Mouse (Mus musculus) heart, embryonic 14.5 days (tissue): ENCODE data around the gene Hs3st4. TPM values are rescaled to one million over a fixed set of nuclear protein-coding genes. Genes with fewer than 3 reads are reported as not detected.

ENCODE experiments used
- ATAC-seq: fragments of 200-750 bp; cut with Nextera tagmentation; 2 replicates; pipeline ENCODE4 v1.8.0; 2017; ENCODE audit warnings: low read depth, moderate TSS enrichment; ENCODE audit not compliant: insufficient number of reproducible peaks, insufficient read depth, low FRiP score
- H3K27ac ChIP-seq, 2 experiments: fragments of 200-500 bp in 1 of 2; fragments of 300-500 bp in 1 of 2; sonication (generic) in 1 of 2; replicated peaks in 1 of 2; 2 replicates each; pipeline ENCODE4 v1.5.1; 2012 to 2014; ENCODE audit warnings: low read depth in 2 of 2, low read length in 2 of 2, control low read depth in 1 of 2, mild to moderate bottlenecking in 1 of 2, mixed read lengths in 1 of 2; ENCODE audit not compliant: control insufficient read depth in 1 of 2, insufficient read depth in 1 of 2
- H3K27me3 ChIP-seq: fragments of 300-500 bp; sonication (generic); 2 replicates; pipeline ENCODE4 v1.6.1; 2014; ENCODE audit warnings: mild to moderate bottlenecking, low read length, control low read depth; ENCODE audit not compliant: control insufficient read depth, insufficient read depth
- H3K36me3 ChIP-seq: fragments of 300-500 bp; sonication (generic); 2 replicates; pipeline ENCODE4 v1.6.1; 2014; ENCODE audit warnings: mild to moderate bottlenecking, control low read depth, low read length, mixed read lengths; ENCODE audit not compliant: control insufficient read depth, insufficient read depth
- H3K4me1 ChIP-seq, 2 experiments: fragments of 200-500 bp in 1 of 2; fragments of 300-500 bp in 1 of 2; sonication (generic) in 1 of 2; 2 replicates each; pipeline ENCODE4 v1.6.1; 2012 to 2014; ENCODE audit warnings: low read length in 2 of 2, control low read depth in 1 of 2, mixed read lengths in 1 of 2; ENCODE audit not compliant: control insufficient read depth in 2 of 2, insufficient read depth in 2 of 2
- H3K4me2 ChIP-seq: fragments of 300-500 bp; sonication (generic); 2 replicates; pipeline ENCODE4 v1.6.1; 2014; ENCODE audit warnings: mild to moderate bottlenecking, low read length
- H3K4me3 ChIP-seq, 2 experiments: fragments of 200-500 bp in 1 of 2; fragments of 300-500 bp in 1 of 2; sonication (generic) in 1 of 2; 2 replicates each; pipeline ENCODE4 v1.5.1; 2012 to 2014; ENCODE audit warnings: low read length in 2 of 2, mild to moderate bottlenecking in 2 of 2, control low read depth in 1 of 2, low read depth in 1 of 2, moderate library complexity in 1 of 2; ENCODE audit not compliant: control insufficient read depth in 1 of 2, insufficient read depth in 1 of 2
- H3K9ac ChIP-seq: fragments of 300-500 bp; sonication (generic); 2 replicates; pipeline ENCODE4 v1.6.1; 2014; ENCODE audit warnings: mild to moderate bottlenecking, low read length
- H3K9me3 ChIP-seq: fragments of 300-500 bp; sonication (generic); 2 replicates; pipeline ENCODE4 v1.6.1; 2016; ENCODE audit warnings: low read length, control low read depth; ENCODE audit not compliant: control insufficient read depth
- WGBS: fragments of 180-500 bp; shearing (Covaris S2); extraction: QIAGEN DNeasy Blood & Tissue Kit; methylation state at CpG from one replicate; pipeline ENCODE4 v1.1.7; 2014; 5-methylcytosine and 5-hydroxymethylcytosine counted together
- polyA plus RNA-seq: library from polyadenylated mRNA; unstranded; fragments of >200 nt; fragmentation: Nextera tagmentation; extraction: Ambion mirVana; gene quantifications from 2 replicates; pipeline ENCODE4 v1.2.1, GENCODE M21; 2014

The Hs3st4 gene
- polyA plus RNA-seq, 1 experiment from 2014 or later, result 1.0 TPM

DNA sequence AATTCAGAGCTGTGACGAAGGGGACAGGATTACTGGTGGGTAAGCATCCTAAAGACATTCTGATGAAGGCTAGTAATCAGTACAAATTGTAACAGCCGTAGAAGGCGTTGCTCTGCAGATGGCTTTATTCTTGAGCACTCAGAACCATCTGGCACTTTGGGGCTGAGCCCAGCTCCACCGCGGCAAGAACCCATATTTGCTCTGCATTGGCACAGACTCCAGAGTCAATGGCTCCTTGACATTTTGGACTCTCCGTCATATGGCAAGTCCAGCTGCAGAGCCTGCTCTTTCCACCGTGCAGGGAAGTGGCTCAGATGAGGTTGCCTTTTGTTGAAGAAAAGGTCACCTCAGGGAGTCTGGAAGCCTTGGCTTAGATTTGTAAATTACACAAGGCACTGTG, 148.6 kb downstream of the Hs3st4 start:
- H3K9ac ChIP-seq, result no peak overlapping the region
- H3K27me3 ChIP-seq, result no peaks in the 10 kb centered on the region
- no peaks in the 10 kb centered on the region for H3K4me1 ChIP-seq
- WGBS, result 79% methylated on average over 7 of the region's 7 CpGs
- H3K4me2 ChIP-seq, result no peak overlapping the region
- no peaks in the 10 kb centered on the region for H3K9me3 ChIP-seq
- H3K36me3 ChIP-seq, result no peaks in the 10 kb centered on the region
- no peak overlapping the region for H3K27ac ChIP-seq
- H3K4me3 ChIP-seq, result no peak overlapping the region
- ATAC-seq, result no peak

DNA sequence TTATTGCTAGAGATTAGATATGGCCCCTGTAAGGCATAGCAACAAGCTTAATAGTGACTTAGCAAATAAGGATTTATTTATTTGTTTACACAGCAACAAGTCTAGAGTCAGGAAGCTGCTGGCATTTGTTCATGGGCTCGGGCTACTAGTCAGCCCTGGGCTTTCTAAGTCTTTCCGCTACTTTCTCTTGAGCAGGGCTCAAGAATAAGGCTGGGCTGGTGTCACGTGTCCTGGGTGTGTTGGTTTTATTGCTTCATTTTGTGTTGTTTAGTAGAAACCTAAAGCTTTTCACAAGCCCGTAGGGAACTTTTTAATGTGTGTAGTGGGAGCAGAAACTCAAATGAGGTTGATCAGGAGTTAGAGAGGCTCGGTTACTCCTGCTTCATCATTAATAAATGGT, 153.5 kb downstream of the Hs3st4 start:
- 73% methylated on average over 5 of the region's 5 CpGs for WGBS
- Histone ChIP-seq H3K4me2 (no peak overlapping the region), H3K9me3 (no peaks in the 10 kb centered on the region), H3K4me3 (no peak overlapping the region), H3K27ac (no peak overlapping the region), H3K36me3 (no peaks in the 10 kb centered on the region), H3K27me3 (no peaks in the 10 kb centered on the region), H3K4me1 (no peaks in the 10 kb centered on the region), H3K9ac (no peak overlapping the region)
- ATAC-seq, result no peak

DNA sequence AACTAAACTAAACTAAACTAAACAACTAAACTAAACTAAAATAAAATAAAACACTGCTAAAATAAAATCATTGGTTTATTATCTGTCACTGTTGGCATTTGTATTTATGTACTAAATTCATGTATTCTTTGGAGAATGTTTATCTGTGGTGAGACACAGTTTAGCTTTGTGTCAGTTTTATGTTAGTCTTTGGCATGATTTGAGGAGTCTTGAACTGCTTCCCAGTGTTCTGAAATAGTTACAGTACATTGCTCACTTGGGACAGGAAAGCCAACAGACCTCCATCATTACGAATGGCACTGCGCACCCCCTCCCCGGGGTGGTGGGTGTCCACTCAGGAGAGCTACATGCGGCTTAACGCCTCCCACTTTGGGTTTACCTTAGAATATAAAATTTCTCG, 158.6 kb downstream of the Hs3st4 start:
- no peaks in the 10 kb centered on the region for H3K4me1 ChIP-seq
- 93% methylated on average over 6 of the region's 6 CpGs for WGBS
- H3K9me3 ChIP-seq, result no peaks in the 10 kb centered on the region

DNA sequence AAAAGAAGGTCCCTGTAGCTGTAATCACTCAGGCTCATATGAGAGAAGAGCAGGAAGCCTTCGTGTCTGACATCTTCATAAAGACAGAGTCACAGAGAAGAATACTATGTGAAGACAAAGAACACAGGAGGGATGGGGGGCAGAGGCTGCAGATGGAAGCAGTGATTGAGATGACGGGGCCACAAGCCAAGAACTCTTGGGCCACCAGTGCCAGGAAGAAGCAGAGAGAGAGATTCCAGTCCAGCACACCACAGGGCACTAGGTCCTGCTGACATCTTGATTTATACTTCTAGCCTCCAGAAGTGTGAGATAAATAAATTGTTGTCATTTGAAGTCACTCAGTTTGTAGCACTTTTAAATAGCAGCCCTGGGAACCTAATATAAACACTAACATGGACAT, 168.2 kb downstream of the Hs3st4 start:
- WGBS, result 70% methylated on average over 2 of the region's 2 CpGs
- Histone ChIP-seq H3K27ac (no peak overlapping the region), H3K4me1 (no peaks in the 10 kb centered on the region), H3K27me3 (no peaks in the 10 kb centered on the region), H3K4me3 (no peak overlapping the region), H3K9me3 (no peaks in the 10 kb centered on the region), H3K36me3 (no peaks in the 10 kb centered on the region), H3K9ac (no peak overlapping the region), H3K4me2 (no peak overlapping the region)
- ATAC-seq, result no peak

More for the DNA sequence above, 158.6 kb downstream of the Hs3st4 start:
- no peak for ATAC-seq
- Histone ChIP-seq H3K27me3 (no peaks in the 10 kb centered on the region), H3K9ac (no peak overlapping the region), H3K4me3 (no peak overlapping the region), H3K4me2 (no peak overlapping the region), H3K27ac (no peak overlapping the region), H3K36me3 (no peaks in the 10 kb centered on the region)

DNA sequence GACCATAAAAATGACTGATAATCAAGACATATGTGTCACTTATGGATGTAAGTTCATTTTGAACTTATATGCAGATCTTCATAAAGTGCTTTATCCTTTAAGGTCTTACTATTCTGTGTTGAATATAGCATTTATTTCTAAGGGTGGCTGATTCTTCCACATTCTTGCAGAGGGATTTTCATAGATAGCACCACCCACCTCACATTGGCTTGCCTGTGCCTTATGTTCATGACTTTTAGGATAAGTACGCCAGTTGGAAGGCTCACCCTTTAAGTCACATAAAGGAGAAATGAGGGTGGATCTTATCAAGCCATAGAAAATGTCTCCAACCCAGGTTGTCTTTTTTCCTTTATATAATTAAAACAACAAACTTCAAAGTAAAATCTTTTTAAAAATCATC, 180.6 kb downstream of the Hs3st4 start:
- no peak overlapping the region for H3K9ac ChIP-seq
- no peaks in the 10 kb centered on the region for H3K27me3 ChIP-seq
- H3K4me1 ChIP-seq, result no peaks in the 10 kb centered on the region
- WGBS, result 89% methylated on average over 1 of the region's 1 CpGs
- no peak overlapping the region for H3K4me3 ChIP-seq
- no peak overlapping the region for H3K27ac ChIP-seq
- ATAC-seq, result no peak
- no peak overlapping the region for H3K4me2 ChIP-seq
- no peaks in the 10 kb centered on the region for H3K36me3 ChIP-seq
- H3K9me3 ChIP-seq, result no peaks in the 10 kb centered on the region

DNA sequence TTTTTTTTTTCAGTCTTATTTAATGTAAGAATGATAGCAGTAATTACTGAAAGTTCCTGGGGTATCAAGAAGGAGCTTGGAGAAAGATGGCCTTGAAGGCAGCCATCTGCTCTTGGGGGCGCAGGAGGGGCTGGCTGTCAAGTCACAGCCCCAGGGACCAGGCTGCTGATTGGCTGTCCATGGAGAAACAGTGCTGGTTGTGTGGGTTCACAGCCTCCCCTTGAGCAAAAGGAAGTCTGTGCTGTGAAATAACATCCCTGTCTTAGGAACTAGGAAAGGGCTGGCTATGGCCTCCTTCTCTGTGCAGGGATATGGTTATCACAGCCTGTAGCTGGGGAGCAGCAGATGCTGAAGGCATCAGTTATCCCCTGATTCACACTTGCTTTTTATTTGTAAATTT, 183.6 kb downstream of the Hs3st4 start:
- no peak overlapping the region for H3K4me3 ChIP-seq
- H3K27ac ChIP-seq, result no peak overlapping the region
- WGBS, result 48% methylated on average over 1 of the region's 1 CpGs
- H3K4me1 ChIP-seq, result no peaks in the 10 kb centered on the region
- no peaks in the 10 kb centered on the region for H3K27me3 ChIP-seq
- H3K9ac ChIP-seq, result no peak overlapping the region
- H3K9me3 ChIP-seq, result no peaks in the 10 kb centered on the region
- no peaks in the 10 kb centered on the region for H3K36me3 ChIP-seq
- ATAC-seq, result no peak
- no peak overlapping the region for H3K4me2 ChIP-seq

DNA sequence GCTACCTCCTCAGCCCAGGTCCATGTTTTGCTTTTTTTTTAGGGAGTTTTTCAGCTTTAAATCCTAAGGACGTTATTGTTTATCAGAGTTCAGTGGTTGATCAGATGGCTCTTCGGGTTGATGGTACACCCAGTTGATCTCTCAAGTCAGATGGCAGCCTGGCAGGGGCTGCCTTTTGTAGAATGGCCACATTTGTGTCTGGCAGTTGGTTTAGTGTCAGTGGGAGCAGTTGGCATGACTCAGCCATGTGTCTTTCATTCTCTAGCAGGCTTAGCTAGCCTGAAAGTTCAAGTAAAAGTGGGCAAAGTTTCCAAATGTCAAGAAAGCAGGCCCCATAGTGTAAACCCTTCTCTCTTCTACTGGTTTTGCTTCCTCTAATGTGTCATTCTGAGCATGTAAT, 186.1 kb downstream of the Hs3st4 start:
- Histone ChIP-seq H3K36me3 (no peaks in the 10 kb centered on the region), H3K9me3 (no peaks in the 10 kb centered on the region), H3K27me3 (no peaks in the 10 kb centered on the region), H3K4me3 (no peak overlapping the region), H3K9ac (no peak overlapping the region), H3K27ac (no peak overlapping the region), H3K4me2 (no peak overlapping the region), H3K4me1 (no peaks in the 10 kb centered on the region)
- ATAC-seq, result no peak
- 68% methylated on average over 2 of the region's 2 CpGs for WGBS

DNA sequence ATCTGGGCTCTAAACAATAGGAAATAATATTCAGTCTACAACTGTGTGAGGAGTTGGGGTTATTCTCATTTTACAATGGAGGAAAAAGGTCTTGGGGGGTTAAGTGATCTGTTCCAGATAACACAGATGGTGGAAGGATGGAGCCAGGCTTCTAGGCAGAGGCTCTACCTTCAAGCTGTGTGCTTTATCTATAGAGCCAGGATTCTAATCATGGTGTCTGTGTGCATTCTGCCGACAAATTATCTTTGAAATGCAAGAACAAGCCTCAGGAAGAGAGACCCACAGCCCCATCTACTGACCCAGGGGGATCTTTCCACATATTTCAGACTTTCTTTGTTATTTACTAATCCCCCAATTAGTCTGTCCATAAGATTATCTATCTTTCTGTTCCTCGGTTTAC, 187.3 kb downstream of the Hs3st4 start:
- 67% methylated on average over 2 of the region's 2 CpGs for WGBS
- Histone ChIP-seq H3K9ac (no peak overlapping the region), H3K4me3 (no peak overlapping the region), H3K27ac (no peak overlapping the region), H3K36me3 (no peaks in the 10 kb centered on the region), H3K4me1 (no peaks in the 10 kb centered on the region), H3K9me3 (no peaks in the 10 kb centered on the region), H3K27me3 (no peaks in the 10 kb centered on the region), H3K4me2 (no peak overlapping the region)
- ATAC-seq, result no peak
